Mouse (Mus musculus) embryonic fibroblast, embryonic 13.5 days (primary cell): ENCODE results near the gene Shmt1. TPM values are rescaled to one million over a fixed set of nuclear protein-coding genes. Genes with fewer than 3 reads are reported as not detected.

Source experiments
- H3K27ac ChIP-seq: 2 replicates; pipeline ENCODE4 v1.5.1; 2012; ENCODE audit warnings: low read length, control low read depth, inconsistent platforms; ENCODE audit not compliant: insufficient read depth
- H3K4me1 ChIP-seq: 2 replicates; pipeline ENCODE4 v1.6.1; 2011; ENCODE audit warnings: low read length; ENCODE audit not compliant: control insufficient read depth, insufficient read depth
- H3K4me3 ChIP-seq: 2 replicates; pipeline ENCODE4 v1.5.1; 2011; ENCODE audit warnings: mild to moderate bottlenecking, control low read depth, low read length; ENCODE audit not compliant: insufficient read depth
- CTCF ChIP-seq: IDR thresholded peaks from 2 replicates; pipeline ENCODE4 v1.5.1; 2011; ENCODE audit warnings: mild to moderate bottlenecking, control low read depth, low read length, moderate library complexity, borderline replicate concordance; ENCODE audit not compliant: insufficient read depth
- POLR2A ChIP-seq: IDR thresholded peaks from 2 replicates; pipeline ENCODE4 v1.6.1; 2011; ENCODE audit warnings: low read depth, mild to moderate bottlenecking, control low read depth, low read length, moderate library complexity
- polyA plus RNA-seq: library from polyadenylated mRNA; stranded (reverse); fragments of >200 nt; gene quantifications from 2 replicates; pipeline ENCODE4 v1.2.4, GENCODE M21; 2011; ENCODE audit warnings: low read depth; ENCODE audit not compliant: missing spikeins, insufficient read length

Gene Shmt1
- polyA plus RNA-seq, 1 experiment: 12.9 TPM

- TF ChIP-seq POLR2A (no peak), CTCF (no peak)
- Histone ChIP-seq H3K27ac (no peak overlapping the region), H3K4me3 (no peak overlapping the region), H3K4me1 (no peaks in the 10 kb centered on the region)
Measured at GRCm38 (mm10) chr11:60799977-60800376, 11.5 kb downstream of the Shmt1 start.

GRCm38 (mm10) chr11:60796342-60796741 is 15.2 kb downstream of the Shmt1 start:
- TF ChIP-seq CTCF (no peak), POLR2A (no peak)
- Histone ChIP-seq H3K4me1 (no peaks in the 10 kb centered on the region), H3K4me3 (no peak overlapping the region), H3K27ac (no peak overlapping the region)

- TF ChIP-seq POLR2A (no peak), CTCF (no peak)
- no peaks in the 10 kb centered on the region for H3K4me1 ChIP-seq
- H3K27ac ChIP-seq: no peak overlapping the region
- H3K4me3 ChIP-seq: no peak overlapping the region
Measured at GRCm38 (mm10) chr11:60790472-60790871, 21.0 kb downstream of the Shmt1 start.

GRCm38 (mm10) chr11:60787595-60787994 is 23.9 kb downstream of the Shmt1 start:
- Histone ChIP-seq H3K4me3 (no peak overlapping the region), H3K27ac (no peak overlapping the region), H3K4me1 (no peaks in the 10 kb centered on the region)
- no peak for TF ChIP-seq CTCF
- TF ChIP-seq POLR2A: no peak

GRCm38 (mm10) chr11:60784179-60784922 is 27.2 kb downstream of the Shmt1 start:
- peaks cover 12% of the 10 kb centered on the region for H3K4me1 ChIP-seq
- no peak overlapping the region for H3K4me3 ChIP-seq
- H3K27ac ChIP-seq: no peak overlapping the region
- no peak for TF ChIP-seq POLR2A
- no peak for TF ChIP-seq CTCF

GRCm38 (mm10) chr11:60779673-60780189 is 31.8 kb downstream of the Shmt1 start:
- TF ChIP-seq CTCF: no peak
- TF ChIP-seq POLR2A: no peak
- H3K4me1 ChIP-seq: peaks cover 12% of the 10 kb centered on the region
- peak overlapping the region; percentile 39 for H3K4me3 ChIP-seq
- H3K27ac ChIP-seq: no peak overlapping the region

GRCm38 (mm10) chr11:60777801-60778370 is 33.6 kb downstream of the Shmt1 start:
- TF ChIP-seq POLR2A (no peak), CTCF (no peak)
- Histone ChIP-seq H3K4me3 (peak overlapping the region; percentile 70), H3K4me1 (peaks cover 12% of the 10 kb centered on the region), H3K27ac (peak overlapping the region; percentile 80)

GRCm38 (mm10) chr11:60776829-60777740 is 34.4 kb downstream of the Shmt1 start, which contains the start of the genes Top3a and Smcr8:
Gene Top3a (minus strand): TSS chr11:60777365.
Gene Smcr8 (plus strand): TSS chr11:60777524.
- Histone ChIP-seq H3K4me1 (peaks cover 12% of the 10 kb centered on the region), H3K4me3 (peak within 1 kb of the TSS; percentile 70), H3K27ac (peak within 1 kb of the TSS; percentile 80)
- TF ChIP-seq POLR2A (peak; percentile 91), CTCF (no peak)

- TF ChIP-seq POLR2A (no peak), CTCF (no peak)
- Histone ChIP-seq H3K27ac (peak overlapping the region; percentile 71), H3K4me1 (peaks cover 8% of the 10 kb centered on the region; the same call in 1 of the 2 replicates), H3K4me3 (peak overlapping the region; percentile 70)
Measured at GRCm38 (mm10) chr11:60776107-60776828, 35.2 kb downstream of the Shmt1 start.
